Mouse (Mus musculus): Measurements from ENCODE around the gene Usp17le. TPM values are rescaled to one million over a fixed set of nuclear protein-coding genes. Genes with fewer than 3 reads are reported as not detected.
"Not testable (repeated sequence)": the region's sequence is repeated elsewhere in the genome, so short reads cannot be mapped to it uniquely, and the experiment has no call there.

Gene Usp17le
- not detected in 3 replicates for total RNA-seq (2017)

DNA sequence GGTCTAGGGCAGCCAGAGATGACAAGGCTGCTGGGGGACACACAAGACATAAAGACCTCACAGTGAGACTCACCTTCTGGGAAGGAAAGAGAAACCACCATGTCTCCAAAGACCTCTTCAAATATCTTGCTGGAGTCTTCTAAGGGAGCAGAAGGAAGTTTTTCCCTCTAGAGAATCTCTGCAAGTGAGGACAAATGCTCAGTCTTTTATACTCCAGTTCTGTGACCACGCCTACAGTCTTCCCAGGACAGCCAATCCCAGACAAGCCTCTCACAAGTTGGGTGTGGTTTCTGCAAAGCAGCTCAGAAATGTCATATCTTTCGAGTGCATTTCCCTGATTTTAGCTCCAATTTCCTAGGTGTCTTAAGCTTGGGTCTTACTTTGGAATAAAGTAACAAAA is at the start of gene Usp17le:
Usp17le (minus strand) TSS at position 101 of the 400 bp plus-strand sequence.
- not testable (repeated sequence) for ATAC-seq (replicated peaks; ENCODE audit: insufficient number of reproducible peaks, low FRiP score, low TSS enrichment, poor library complexity, severe bottlenecking)

DNA sequence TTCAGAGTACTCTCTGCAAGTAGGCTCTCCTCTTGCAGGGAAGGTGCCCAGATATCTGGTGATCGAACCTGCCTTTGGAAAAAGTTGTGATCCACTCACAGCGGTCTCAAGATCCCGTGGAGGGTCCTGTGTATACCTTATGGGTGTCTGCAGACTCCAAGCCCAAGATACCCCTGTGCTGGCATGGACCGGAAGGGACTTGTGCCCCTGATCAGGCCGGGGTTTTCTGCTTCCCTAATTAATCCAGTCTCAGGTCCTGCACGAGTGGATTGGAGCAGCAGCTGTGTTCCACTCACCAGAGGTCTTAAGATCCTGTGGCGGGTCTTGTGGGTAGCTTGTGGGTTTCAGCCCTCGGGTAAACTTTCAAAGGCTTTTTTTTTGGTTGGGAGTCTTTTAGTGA is 33.1 kb upstream of the Usp17le start:
- not testable (repeated sequence) for ATAC-seq (replicated peaks; ENCODE audit: insufficient number of reproducible peaks, low FRiP score, low TSS enrichment, poor library complexity, severe bottlenecking)

DNA sequence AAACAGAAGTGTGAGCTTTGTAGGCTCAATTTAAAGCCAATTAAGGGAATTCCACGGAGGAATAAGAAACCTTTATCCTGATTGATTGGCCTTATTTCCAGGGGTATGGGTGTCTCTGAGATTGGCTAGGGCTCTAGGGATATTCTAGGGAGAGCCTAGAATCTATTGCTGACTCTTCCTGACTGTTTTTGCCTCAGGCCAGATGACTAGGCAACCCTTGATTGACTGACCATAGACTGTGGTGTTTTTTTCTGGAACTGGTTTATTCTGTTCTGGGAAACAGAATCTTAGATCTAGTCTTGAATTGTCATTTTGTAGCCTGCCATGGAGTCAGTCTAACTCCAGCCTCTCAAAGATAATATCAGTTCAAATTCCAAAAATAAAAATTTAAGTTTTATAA is 13.5 kb upstream of the Usp17le start:
- no peak for ATAC-seq (replicated peaks; ENCODE audit: insufficient number of reproducible peaks, low FRiP score, low TSS enrichment, poor library complexity, severe bottlenecking)

Other genes with a start within 250 kb of the Usp17le start
- not detected in 3 replicates for gene Olfr651, start 227.3 kb downstream of the Usp17le start, total RNA-seq (2017)
- gene Olfr652, start 216.6 kb downstream of the Usp17le start, total RNA-seq (2017): not detected in 3 replicates
- not detected in 3 replicates for gene Olfr653, start 200.2 kb downstream of the Usp17le start, total RNA-seq (2017)
- 0.67 TPM in 1 of 3 replicates, not detected in the others for gene Olfr654, start 190.4 kb downstream of the Usp17le start, total RNA-seq (2017)
- gene Olfr655, start 175.7 kb downstream of the Usp17le start, total RNA-seq (2017): not detected in 3 replicates
- gene Olfr656, start 163.5 kb downstream of the Usp17le start, total RNA-seq (2017): not detected in 3 replicates
- gene Olfr657, start 152.7 kb downstream of the Usp17le start, total RNA-seq (2017): not detected in 3 replicates
- not detected in 3 replicates for gene Olfr658, start 130.2 kb downstream of the Usp17le start, total RNA-seq (2017)
- gene Olfr659, start 110.7 kb downstream of the Usp17le start, total RNA-seq (2017): not detected in 3 replicates
- gene Olfr661, start 91.0 kb downstream of the Usp17le start, total RNA-seq (2017): not detected in 3 replicates
- not detected in 3 replicates for gene Usp17lb, start 65.1 kb upstream of the Usp17le start, total RNA-seq (2017)
- not detected in 3 replicates for gene Usp17la, start 79.5 kb upstream of the Usp17le start, total RNA-seq (2017)
- not detected in 3 replicates for gene Olfr665, start 100.6 kb upstream of the Usp17le start, total RNA-seq (2017)
- not detected in 3 replicates for gene Olfr666, start 118.5 kb upstream of the Usp17le start, total RNA-seq (2017)
- not detected in 3 replicates for gene Olfr667, start 144.0 kb upstream of the Usp17le start, total RNA-seq (2017)
- not detected in 3 replicates for gene Olfr668, start 150.6 kb upstream of the Usp17le start, total RNA-seq (2017)
- not detected in 3 replicates for gene Olfr669, start 156.8 kb upstream of the Usp17le start, total RNA-seq (2017)
- not detected in 3 replicates for gene Olfr670, start 185.2 kb upstream of the Usp17le start, total RNA-seq (2017)
- gene Olfr671, start 201.7 kb upstream of the Usp17le start, total RNA-seq (2017): not detected in 3 replicates
- not detected in 3 replicates for gene Olfr672, start 224.6 kb upstream of the Usp17le start, total RNA-seq (2017)